Mouse (Mus musculus) layer of hippocampus, adult 8-10 months (tissue): ENCODE results near the gene Gm10681. TPM values are rescaled to one million over a fixed set of nuclear protein-coding genes. Genes with fewer than 3 reads are reported as not detected.
"Not testable (repeated sequence)": the region's sequence is repeated elsewhere in the genome, so short reads cannot be mapped to it uniquely, and the experiment has no call there.

Experiments
- DNase-seq, 2 experiments: peaks; one replicate each; pipeline ENCODE4 v3.0.0; 2022; ENCODE audit warnings: low spot score in 2 of 2
- total RNA-seq, 4 experiments: library from RNA; stranded (reverse); gene quantifications; 2 replicates each; pipeline ENCODE4 v1.2.4; 2022

Gene Gm10681
- total RNA-seq, result not detected

- no peak for DNase-seq
Observed at GRCm38 (mm10) chr3:98588707-98589106, at the start of gene Gm10681. Gene Gm10681 (minus strand): TSS chr3:98588807.

DNA sequence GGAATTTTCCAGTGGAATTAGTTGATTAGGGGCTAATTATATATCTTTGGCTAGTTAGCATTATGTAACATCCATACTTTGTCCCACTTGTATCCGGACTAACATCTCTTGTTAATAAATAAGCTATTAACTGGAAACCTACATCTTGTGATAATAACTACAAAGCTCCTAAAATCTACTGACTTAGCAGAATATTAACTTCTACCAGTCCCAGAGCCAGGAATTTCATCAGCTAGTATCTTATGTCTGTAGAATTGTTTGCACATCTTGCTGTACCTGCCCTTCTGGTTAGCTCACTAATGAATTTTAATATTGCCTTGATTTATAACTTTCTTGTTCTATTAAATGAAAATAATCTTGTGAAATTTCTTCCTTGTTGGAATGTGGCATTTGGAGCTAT is 46.5 kb upstream of the Gm10681 start:
- DNase-seq, result no peak

DNA sequence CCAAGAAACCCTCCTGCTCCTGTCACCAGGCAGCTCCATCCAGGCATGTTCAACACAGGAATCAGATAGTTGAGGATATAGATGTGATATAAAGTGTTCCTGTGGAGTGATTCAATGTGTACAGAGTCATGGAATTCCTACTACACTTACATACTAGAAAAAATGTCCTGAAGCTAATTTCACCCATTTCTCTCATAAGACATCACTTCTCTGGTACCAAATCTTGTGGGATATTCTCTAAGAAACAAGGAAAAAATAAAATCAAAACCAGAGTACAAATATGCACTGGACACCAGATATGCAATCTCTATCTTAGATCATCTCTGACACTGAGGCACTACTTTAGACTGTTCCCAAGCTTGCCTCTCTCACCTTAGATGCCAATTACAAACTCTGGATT is 41.5 kb upstream of the Gm10681 start, which contains the start of gene Hsd3b5:
Hsd3b5 (minus strand) TSS at position 101 of the 400 bp plus-strand sequence.
- DNase-seq, result no peak

DNA sequence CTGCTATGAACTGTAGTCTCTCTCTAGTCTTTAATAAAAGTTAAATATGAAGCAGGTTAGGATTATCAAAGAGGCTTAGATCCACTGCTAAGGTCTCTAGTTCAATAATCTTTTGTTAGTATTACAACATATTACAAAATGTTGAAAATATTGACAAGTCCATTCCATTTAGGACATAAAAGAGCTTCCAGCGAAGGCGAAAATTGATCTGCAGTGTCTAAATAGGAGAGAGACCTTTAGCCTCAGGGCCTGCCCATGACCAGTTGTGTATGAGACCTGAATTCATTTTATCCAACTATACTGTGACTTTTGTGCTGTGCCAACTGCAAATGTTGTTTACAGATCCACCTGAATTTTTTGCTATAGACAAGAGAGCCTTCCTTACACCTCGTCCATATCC is 41.0 kb upstream of the Gm10681 start:
- DNase-seq, result no peak

DNA sequence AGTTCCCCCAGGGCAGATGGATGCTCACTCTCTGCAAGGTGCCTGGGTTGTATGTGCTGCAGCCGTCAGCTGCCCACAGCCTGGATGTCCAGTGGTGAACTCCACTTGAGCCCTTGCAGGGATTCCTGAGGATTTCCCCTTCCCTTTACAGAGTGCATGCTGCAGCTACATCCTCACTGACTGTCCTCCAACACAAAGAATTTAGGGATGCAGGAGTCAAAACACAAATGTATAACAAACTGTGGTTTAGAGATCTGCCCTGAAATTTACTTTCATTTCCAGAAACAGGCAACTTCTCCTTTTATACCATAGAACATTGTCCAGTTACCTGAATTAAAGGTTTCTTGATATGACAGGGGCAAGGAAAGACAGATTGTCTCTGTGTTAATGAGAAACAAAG is 28.2 kb upstream of the Gm10681 start:
- DNase-seq, result not testable (repeated sequence)

DNA sequence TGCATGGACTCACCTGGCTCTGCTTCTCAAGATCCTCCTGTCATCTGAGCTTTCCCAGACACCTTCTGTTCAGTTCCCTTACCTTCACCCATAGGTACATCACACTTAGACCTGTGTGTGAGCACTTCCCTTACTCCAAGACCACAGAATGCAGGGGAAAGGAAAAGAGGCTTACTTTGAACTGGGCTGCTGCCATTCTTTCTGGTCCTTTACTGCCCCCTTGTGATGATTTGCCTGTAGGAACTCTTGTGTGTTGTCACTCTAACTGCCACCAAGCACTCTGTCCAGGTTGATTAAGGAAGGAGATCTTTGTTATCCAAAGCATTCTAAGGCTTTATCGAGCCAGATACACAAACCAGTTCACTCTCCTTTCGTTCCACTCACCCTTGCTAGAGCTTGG is 27.6 kb upstream of the Gm10681 start:
- DNase-seq, result not testable (repeated sequence)

GRCm38 (mm10) chr3:98614406-98614927 is 25.9 kb upstream of the Gm10681 start:
- DNase-seq, result not testable (repeated sequence)

GRCm38 (mm10) chr3:98613963-98614362 is 25.4 kb upstream of the Gm10681 start:
- no peak for DNase-seq

DNA sequence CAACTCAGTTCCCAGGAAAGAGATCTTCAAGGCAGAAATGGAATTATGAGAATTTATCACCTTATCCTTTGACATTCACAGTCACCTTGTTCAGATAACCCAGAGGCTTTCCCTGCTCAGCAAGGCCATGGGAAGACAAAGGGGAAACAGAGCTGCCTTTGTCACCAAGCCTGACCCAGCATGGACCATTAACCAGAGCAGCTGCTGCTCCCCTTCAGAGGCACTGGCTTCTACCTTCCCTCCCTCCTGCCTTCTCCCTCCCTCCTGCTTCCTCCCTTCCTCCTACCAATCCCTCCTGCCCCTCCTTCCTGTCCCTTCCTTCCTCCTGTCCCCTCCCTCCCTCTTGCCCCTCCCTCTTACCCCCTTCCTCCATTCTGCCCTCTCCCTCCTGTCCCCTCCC is 24.9 kb upstream of the Gm10681 start:
- DNase-seq, result not testable (repeated sequence)

DNA sequence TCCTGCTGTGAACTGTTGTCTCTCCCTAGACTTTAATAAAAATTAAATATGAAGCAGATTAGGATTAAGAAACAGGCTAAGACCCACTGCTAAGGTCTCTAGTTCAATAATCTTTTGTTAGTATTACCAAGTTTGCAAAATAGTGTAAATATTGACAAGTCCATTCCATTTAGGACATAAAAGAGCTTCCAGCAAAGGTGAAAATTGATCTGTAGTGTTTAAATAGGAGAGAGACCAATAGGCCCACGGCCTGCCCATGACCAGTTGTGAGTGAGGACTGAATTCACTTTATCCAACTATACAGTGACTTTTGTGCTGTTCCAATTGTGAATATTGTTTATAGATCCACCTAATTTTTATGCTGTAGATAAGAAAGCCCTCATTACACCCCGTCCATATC is 886 bp downstream of the Gm10681 start:
- DNase-seq, result no peak

DNA sequence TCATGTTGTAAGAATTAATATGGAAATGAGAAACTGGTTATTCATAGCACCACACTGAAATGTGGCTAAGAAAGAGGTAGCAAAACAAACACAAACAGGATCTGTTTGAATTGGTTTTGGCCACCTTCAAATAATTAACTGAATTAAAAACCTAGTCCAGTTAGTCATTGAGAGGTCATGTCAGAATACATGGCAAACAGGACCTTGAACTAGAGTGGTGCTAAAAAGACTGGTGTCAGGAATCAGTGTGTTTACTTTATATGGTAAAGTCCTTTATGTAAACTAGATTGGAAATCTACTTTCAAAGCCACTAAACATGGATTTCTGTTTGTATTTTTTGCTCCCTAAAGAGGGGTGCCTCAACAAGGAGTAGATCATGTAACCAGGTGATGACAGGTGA is 6.0 kb downstream of the Gm10681 start:
- not testable (repeated sequence) for DNase-seq

GRCm38 (mm10) chr3:98582202-98582601 is 6.4 kb downstream of the Gm10681 start:
- DNase-seq, result not testable (repeated sequence)

GRCm38 (mm10) chr3:98581024-98581423 is 7.6 kb downstream of the Gm10681 start:
- peak; percentile 37 to 70 for DNase-seq

GRCm38 (mm10) chr3:98567717-98568116 is 20.9 kb downstream of the Gm10681 start:
- not testable (repeated sequence) for DNase-seq

DNA sequence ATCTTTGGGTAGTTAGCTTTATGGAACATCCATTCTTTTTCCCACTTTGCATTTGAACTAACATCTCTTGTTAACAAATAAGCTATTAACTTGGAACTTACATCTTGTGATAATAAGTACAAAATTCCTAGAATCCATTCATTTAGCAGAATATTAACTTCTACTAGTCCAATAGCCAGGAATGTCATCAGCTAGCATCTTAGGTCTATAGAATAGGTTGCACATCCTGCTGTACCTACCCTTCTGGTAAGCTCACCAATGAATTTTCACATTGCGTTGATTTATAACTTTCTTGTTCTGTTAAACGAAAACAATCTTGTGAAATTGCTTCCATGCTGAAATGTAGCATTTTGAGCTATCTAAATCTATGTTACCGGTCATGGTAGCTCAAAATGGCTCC is 23.7 kb downstream of the Gm10681 start:
- not testable (repeated sequence) for DNase-seq

GRCm38 (mm10) chr3:98563831-98564230 is 24.8 kb downstream of the Gm10681 start:
- not testable (repeated sequence) for DNase-seq

- not testable (repeated sequence) for DNase-seq
Observed at GRCm38 (mm10) chr3:98560711-98561110, 27.9 kb downstream of the Gm10681 start.

- not testable (repeated sequence) for DNase-seq
Observed at GRCm38 (mm10) chr3:98550832-98551231, 37.8 kb downstream of the Gm10681 start.

- not testable (repeated sequence) for DNase-seq
Observed at GRCm38 (mm10) chr3:98550215-98550614, 38.4 kb downstream of the Gm10681 start.

DNA sequence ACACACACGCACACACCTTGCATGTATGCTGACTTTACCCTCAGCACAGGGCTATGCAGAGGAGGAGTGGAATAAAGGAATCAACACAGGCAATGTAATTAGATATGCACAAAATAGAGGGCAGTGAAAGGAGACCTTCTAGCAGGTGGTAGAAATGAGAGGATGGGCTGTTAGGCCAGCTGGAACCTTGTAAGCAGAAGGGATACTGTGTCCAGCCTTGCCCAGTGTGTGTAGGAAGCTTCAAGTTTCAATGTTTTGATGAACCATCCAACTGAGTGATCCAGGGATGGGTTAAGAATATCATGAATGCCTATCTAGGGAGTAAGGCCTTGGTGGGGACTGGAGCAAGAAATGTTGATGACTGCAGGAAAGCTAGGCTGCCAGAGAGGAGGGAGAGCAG is 40.1 kb downstream of the Gm10681 start:
- DNase-seq, result not testable (repeated sequence)

DNA sequence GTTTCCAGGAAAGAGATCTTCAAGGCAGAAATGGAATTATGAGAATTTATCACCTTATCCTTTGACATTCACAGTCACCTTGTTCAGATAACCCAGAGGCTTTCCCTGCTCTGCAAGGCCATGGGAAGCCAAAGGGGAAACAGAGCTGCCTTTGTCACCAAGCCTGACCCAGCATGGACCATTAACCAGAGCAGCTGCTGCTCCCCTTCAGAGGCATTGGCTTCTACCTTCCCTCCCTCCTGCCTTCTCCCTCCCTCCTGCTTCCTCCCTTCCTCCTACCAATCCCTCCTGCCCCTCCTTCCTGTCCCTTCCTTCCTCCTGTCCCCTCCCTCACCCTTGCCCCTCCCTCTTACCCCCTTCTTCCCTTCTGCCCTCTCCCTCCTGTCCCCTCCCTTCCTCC is 41.0 kb downstream of the Gm10681 start:
- not testable (repeated sequence) for DNase-seq

DNA sequence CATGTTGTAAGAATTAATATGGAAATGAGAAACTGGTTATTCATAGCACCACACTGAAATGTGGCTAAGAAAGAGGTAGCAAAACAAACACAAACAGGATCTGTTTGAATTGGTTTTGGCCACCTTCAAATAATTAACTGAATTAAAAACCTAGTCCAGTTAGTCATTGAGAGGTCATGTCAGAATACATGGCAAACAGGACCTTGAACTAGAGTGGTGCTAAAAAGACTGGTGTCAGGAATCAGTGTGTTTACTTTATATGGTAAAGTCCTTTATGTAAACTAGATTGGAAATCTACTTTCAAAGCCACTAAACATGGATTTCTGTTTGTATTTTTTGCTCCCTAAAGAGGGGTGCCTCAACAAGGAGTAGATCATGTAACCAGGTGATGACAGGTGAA is 63.6 kb downstream of the Gm10681 start:
- not testable (repeated sequence) for DNase-seq

DNA sequence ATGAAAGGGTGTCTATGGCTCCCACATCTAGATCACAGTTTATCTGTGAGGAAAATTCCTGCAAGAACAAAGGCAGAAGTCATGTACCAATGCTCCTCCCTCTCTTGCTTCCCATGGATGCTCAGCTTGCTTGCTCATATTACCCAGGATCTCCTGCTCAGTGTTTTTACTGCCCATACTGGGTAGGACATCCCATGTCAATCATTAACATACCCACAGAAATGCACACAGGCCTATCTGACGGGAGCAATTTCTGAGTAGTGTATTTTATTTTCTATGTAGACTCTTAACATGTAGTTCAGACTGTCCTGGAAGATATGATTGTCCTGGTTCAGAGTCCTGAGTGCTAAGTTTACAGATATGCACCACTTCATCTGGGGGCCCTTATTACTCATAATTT is 64.1 kb downstream of the Gm10681 start:
- DNase-seq, result not testable (repeated sequence)

GRCm38 (mm10) chr3:98522779-98523178 is 65.8 kb downstream of the Gm10681 start:
- not testable (repeated sequence) for DNase-seq
